Mouse (Mus musculus): Measurements from ENCODE around the gene Sec22c.

Sec22c gene

DNA sequence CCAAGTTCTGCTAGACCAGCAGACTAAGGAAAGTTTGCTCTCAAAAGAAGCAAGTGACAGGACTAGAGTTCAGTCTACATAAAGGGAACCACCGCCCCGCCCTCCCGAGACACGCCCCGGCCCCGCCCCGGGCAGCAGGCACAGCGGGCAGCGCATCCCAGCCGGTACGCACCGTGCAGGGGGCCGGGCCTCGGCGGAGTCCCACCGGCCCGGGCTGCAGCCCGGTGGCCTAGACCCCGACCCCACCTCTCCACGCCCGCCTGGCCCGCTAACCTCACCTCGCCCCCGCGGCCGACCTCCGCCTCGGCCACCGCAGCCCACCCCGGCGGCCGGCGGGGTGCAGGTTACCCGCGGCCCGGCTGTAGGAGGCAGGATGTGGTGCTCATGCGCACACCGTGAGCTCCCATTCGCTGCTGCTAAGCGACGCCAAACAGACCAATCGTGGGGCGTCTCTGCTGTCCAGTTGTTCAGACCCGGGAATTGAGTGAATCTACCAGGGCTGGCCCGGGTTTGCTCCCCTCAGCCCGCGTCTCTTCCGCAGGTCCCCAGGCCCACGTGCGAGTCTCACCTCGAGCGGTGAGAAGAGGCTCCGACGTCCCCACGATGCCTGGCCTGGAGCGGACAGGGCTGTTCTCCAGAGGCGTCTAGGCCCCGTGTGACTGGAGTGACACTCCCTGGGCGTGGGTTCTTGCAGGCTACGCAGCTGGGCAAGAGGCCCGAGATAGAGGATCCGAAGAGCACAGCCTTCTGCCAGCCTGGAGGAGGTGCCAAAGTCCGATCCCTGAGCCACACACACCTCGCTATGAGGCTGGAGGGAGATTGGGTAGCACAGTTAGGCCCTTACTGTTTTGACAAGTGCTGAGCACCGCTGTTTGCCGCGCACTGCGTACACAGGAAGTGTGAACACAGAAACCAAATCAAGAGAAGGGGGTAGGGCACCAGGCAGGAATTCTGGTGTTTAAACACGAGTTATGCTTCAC is at the start of gene Sec22c:
Sec22c (minus strand) TSS at position 845 of the 980 bp plus-strand sequence.
- peak; percentile 94 for DNase-seq

GRCm38 (mm10) chr9:121754624-121755023 is 49.3 kb upstream of the Sec22c start:
- no peak for DNase-seq

GRCm38 (mm10) chr9:121752774-121753173 is 47.5 kb upstream of the Sec22c start:
- no peak for DNase-seq

DNA sequence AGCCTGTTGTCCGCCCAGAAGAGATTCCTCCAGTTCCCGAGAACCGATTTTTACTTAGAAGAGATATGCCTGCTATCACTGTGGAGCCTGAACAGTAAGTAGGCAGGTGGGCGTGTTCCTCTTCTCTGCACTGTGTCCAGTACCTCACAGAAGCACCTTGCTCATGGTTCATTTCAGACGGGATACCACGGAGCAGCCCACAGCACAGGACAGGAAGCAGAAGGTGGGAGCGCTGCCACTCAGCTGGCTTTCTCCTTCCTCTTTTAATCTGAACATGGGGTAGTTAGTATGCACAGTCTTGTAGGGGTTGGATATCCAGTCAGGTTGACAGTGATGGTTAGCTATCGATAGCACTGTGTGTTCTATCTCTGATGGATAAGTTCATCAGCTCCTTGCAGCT is 38.8 kb upstream of the Sec22c start:
- no peak for DNase-seq

DNA sequence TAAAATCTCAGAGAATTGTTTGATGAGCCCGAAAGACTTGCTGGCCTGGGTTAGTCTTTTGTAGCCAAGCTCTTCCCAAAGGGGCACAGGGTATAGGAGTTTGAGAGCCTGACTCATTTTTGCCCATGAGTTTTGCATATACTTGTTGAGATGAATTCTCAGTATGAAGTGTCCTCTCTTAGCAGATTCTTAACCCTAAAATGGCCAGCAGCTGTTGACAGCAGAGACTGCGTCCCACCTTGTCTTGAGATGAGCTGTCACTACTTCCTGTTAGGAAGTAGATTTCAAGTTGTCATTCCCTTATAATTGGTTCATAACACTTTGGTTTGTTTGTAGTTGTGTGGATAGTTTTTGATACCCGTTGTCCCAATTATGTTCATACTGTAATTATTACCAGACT is 35.9 kb upstream of the Sec22c start:
- no peak for DNase-seq

DNA sequence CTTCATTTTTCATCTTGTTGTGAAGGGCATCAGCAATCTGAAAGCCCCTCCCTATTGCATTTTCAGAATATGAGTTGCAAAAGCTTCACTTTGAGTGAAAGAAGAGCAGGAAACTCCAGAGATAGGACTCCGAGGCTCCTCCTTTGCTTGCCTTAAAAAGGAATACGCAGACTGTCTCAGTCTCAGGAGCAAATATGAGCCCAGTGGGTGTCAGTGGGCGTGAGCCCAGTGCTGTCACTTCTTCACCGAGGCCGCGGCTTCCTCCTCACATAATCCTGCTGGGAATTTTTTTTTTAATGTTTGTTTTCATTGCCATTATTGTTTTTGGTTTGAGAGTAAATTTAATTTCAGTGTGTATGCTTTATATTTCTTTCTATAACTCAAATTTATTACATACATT is 35.2 kb upstream of the Sec22c start:
- no peak for DNase-seq

GRCm38 (mm10) chr9:121719347-121720331 is 14.3 kb upstream of the Sec22c start:
- DNase-seq = peak; percentile 53

GRCm38 (mm10) chr9:121718792-121719318 is 13.6 kb upstream of the Sec22c start, which contains the start of gene Nktr:
Gene Nktr (plus strand): TSS chr9:121719169.
- DNase-seq = peak; percentile 98

GRCm38 (mm10) chr9:121718070-121718705 is 12.9 kb upstream of the Sec22c start:
- DNase-seq = no peak

DNA sequence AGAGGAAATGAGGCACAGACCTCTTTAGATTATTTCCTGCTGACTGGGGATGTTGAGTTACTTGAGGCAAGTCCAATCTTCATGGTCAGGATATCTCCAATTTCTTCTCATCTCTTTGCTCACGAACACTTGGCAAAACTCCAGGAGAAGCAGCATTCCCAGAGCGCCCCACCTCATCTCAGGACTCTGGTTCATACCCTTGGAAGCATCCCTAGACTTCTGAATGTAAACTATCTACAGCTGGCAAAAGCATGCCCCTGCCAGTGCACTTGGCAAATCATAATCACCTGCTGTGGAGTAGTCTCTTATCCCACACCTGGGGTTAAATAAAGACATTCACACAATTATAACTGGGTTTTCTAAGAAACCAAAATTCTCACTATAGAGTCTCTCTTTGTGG is 11.8 kb upstream of the Sec22c start:
- DNase-seq = no peak

DNA sequence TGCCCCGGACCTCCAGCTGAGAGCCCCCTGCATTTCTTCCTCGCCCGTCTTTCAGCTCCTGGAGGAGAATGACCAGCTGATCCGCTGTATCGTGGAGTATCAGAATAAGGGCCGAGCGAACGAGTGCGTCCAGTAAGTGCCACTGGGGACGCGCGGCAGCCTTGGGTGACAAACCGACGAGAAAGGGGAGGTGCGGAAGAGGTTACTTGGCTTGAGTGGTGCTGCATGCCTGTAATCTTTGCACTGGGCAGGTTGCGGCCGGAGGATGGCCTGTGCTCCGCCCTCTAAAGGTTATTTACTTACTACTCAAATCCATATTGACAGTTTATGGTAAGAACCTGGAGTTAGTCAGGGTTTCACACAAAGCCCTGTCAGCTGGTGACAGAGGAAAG is 5.3 kb upstream of the Sec22c start:
- no peak for DNase-seq

DNA sequence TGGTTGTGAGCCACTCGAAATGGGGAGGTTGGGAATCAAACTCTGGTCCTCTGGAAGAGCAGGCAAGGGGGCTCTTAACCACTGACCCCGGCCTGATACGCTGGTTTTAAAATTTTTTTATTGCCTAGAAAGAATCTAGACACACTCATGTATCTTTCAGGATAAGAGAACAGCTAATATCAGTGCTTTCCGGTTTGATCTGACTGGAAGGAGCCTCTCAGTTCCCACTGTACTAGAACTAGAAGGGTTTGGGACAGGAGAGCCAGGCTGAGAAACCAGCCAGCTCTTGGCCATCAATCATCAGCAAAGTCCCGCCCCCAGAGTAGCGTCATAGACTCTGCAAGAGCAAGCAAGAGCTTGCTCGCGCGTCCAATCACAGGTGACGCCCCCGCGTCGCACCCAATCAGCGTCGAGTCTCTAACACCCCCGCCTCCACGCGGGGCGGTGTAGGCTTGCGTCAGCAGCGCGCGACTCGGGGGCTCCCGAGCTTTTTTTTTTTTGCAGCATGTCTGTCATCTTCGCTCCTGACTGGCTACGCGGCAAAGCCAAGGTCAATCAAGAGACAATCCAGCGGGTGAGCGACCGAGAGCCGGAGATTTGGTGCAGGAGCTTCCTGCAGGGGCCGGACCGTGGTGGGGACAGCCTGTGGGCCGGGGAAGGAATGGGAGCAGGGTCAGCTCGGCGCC is 4.8 kb upstream of the Sec22c start, which contains the start of gene Ss18l2:
Ss18l2 (plus strand) TSS at position 432 of the 686 bp plus-strand sequence.
- peak; percentile 98 for DNase-seq

DNA sequence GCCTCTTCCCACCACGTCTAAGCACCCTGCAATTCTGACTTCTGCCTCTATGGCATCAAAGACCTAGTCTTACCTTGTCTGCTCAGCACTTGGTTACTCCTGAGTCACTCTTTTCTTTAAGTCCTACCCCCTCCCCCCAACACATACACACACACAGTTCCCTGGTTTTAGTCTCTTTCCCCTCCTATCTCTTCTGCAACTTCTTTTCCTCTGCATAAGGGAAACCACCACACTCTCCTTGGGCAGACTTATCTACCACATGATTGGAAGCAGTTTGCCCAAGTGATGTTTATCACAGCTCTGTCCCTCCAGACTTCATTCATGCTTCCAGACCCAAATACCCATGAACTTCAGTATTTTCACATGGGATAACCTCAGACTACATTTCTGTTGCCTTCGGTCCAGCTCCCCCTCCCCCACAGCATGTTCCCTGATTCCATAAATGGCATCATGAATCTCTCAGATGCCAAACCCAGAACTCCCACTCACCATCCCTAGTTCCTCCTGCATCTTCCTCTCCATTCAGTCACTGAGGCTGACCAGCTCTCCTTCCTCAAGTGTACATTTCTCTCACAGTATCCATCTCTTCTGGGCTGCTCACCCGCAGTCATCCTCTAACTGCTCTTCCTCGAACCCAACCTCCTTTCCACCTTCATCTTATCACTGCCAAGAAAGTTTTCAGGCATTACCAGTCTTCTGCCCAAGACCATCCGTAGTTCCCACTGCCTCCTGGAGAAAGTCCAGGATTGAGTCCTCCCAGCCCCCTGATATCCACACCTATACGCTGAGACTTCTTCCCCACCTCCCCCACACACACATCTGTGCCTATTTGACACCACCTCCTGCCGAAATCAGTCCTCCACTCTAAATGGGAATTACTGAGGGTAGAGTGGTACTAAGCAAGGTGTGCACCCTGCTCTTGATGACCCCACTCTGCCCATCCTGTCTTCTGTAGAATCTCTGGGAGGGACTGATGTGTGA is 3.5 kb upstream of the Sec22c start:
- no peak for DNase-seq

- DNase-seq = no peak
Measured at GRCm38 (mm10) chr9:121707801-121708200, 2.5 kb upstream of the Sec22c start.

DNA sequence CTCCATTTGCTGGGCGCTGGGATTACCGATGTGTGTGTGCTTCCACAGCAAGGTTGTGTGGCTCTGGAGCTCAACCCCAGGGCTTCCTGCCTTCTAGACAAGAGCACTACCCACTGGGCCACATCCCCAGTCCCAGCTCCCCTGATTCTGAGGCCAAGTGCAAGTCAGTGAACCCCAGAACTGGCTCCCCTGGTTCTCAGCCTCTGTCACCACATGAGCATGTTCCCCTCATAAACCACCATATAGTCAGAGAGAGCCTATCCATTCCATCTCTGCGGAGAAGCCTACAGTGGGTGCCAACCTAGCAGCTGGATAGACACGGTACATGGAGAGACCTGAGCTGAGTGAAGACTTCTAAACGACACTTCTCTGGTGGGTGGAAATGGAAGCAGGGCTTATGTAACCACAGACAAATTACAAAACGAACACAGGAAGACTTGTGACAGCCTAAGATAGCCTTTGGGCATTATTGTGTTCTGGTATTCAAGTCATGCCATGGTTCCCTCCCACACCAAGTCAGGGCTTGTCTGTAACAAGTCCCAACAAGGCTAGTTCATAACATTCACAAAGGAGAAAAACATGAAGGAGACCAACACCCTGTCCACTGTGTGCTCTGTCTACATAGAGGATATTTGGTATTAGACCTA is 862 bp upstream of the Sec22c start:
- DNase-seq = no peak

DNA sequence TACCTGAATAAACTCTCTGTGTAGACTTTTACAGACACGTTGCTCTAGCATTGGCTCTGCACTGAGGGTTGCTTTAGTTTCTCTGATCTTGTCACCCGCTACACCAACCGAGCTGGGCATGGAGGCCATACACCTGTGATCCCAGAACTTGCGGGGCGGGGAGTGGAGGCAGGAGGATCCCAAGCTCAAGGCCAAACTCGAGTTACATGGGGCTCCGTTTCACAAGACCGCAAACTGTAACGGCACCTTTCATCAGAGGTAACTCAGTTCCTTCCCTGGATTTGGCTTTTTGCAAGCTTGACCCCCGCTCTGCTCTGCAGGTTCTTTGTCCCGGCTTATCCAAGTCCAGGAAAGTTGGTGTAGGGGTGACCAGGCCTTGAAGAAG is 1.0 kb downstream of the Sec22c start:
- DNase-seq = peak; percentile 49

DNA sequence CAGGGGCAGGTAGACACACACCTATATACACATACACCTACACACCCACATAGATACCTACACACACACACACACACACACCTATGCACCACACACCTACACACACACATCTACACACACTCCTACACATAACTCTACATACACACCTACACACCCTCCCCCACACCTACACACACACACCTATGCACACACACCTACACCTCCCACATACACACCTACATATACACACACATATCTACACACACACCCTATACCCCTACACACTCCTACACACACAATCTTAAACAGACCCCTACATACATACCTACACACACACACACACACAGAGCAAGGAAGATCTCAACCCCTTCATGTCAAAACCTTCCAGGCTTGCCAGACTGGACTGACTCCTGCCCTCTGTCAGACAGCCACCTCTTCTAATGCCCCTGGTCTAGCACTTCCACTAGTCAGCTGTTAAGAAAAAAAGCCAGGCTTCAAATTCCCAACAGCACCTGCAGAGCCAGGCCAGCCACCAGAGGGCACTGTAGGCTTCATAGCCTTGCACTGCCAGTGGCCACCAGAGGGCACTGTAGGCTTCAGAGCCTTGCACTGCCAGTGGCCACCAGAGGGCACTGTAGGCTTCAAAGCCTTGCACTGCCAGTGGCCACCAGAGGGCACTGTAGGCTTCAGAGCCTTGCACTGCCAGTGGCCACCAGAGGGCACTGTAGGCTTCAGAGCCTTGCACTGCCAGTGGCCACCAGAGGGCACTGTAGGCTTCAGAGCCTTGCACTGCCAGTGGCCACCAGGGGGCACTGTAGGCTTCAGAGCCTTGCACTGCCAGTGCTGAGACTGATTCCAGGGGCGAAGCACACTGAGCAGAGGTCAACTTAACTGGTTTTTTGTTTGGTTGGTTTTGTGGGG is 7.9 kb downstream of the Sec22c start:
- peak; percentile 84 for DNase-seq

DNA sequence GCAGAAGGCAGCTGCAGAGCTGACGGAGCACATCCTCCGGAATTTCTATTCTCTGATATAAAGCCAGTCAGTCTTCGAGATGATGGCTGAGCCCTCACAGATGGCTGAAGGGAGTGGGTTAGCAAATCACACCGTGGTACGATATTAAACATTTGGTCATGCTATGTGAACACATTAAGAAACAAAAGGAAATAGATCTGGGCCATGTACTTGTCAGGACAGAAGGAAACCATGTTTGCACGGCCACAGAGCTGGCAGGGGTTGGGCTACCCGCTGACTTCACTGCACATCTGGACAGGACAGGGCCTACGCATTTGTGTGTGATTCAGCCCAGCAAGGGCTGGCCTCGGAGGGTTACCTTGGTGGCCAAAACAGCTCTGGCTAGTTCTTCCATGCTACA is 8.7 kb downstream of the Sec22c start:
- no peak for DNase-seq

DNA sequence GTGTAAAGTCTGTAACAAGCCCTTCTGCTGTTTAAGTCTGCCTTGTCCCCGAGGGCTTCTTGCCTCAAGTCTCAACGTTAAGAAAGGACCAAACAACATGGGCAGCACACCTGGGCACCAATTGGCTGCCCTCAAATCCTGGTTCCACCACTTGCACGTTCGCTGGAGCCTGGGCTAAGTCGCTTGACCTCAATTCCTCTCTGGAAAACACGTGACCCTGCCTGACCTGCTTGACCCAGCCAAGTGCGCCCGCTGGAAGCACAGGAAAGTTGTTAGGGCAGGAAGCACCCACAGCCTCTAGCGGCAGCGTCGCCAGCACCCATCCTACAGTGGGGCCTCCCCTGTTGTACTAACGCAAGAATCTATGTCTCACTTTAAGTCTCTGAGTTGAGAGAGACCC is 10.6 kb downstream of the Sec22c start:
- DNase-seq = no peak

Measured in thymus, postnatal 4 days (tissue).